Mouse (Mus musculus) limb, embryonic 12.5 days (tissue): ENCODE measurements around the gene Eml1. TPM values are rescaled to one million over a fixed set of nuclear protein-coding genes. Genes with fewer than 3 reads are reported as not detected.

Experiments
- ATAC-seq: fragments of 200-750 bp; cut with Nextera tagmentation; 2 replicates; pipeline ENCODE4 v1.8.0; 2017; ENCODE audit warnings: low read depth, moderate TSS enrichment; ENCODE audit not compliant: insufficient number of reproducible peaks, insufficient read depth, low FRiP score, low TSS enrichment
- H3K27ac ChIP-seq: fragments of 300-500 bp; sonication (generic); 2 replicates; pipeline ENCODE4 v1.5.1; 2016; ENCODE audit warnings: mild to moderate bottlenecking, moderate library complexity
- H3K27me3 ChIP-seq: fragments of 300-500 bp; sonication (generic); 2 replicates; pipeline ENCODE4 v1.6.1; 2016; ENCODE audit warnings: mild to moderate bottlenecking, moderate library complexity
- H3K36me3 ChIP-seq: fragments of 300-500 bp; sonication (generic); 2 replicates; pipeline ENCODE4 v1.6.1; 2016; ENCODE audit warnings: mild to moderate bottlenecking, moderate library complexity
- H3K4me1 ChIP-seq: fragments of 300-500 bp; sonication (generic); replicated peaks from 2 replicates; pipeline ENCODE4 v1.6.1; 2016
- H3K4me2 ChIP-seq: fragments of 300-500 bp; sonication (generic); 2 replicates; pipeline ENCODE4 v1.6.1; 2016; ENCODE audit warnings: mild to moderate bottlenecking, moderate library complexity
- H3K4me3 ChIP-seq: fragments of 300-500 bp; sonication (generic); replicated peaks from 2 replicates; pipeline ENCODE4 v1.5.1; 2016; ENCODE audit warnings: mild to moderate bottlenecking
- H3K9ac ChIP-seq: fragments of 300-500 bp; sonication (generic); replicated peaks from 2 replicates; pipeline ENCODE4 v1.6.1; 2016; ENCODE audit warnings: mild to moderate bottlenecking, moderate library complexity
- H3K9me3 ChIP-seq: fragments of 300-500 bp; sonication (generic); 2 replicates; pipeline ENCODE4 v1.6.1; 2016; ENCODE audit warnings: mild to moderate bottlenecking, moderate library complexity
- WGBS: fragments of 180-500 bp; shearing (Covaris S2); methylation state at CpG from one replicate; pipeline ENCODE4 v1.1.7; 2016; 5-methylcytosine and 5-hydroxymethylcytosine counted together
- polyA plus RNA-seq: library from polyadenylated mRNA; unstranded; fragments of >200 nt; fragmentation: Nextera tagmentation; extraction: Ambion mirVana; gene quantifications from 2 replicates; pipeline ENCODE4 v1.2.1, GENCODE M21; 2016

Eml1 gene
- polyA plus RNA-seq, 1 experiment from 2014 or later, result 41.4 TPM

- Histone ChIP-seq H3K4me2 (peak within 1 kb of the TSS; percentile 72), H3K9me3 (no peaks in the 10 kb centered on the region), H3K4me3 (peak within 1 kb of the TSS; percentile 99), H3K27ac (peak within 1 kb of the TSS; percentile 89), H3K27me3 (peaks cover 3% of the 10 kb centered on the region; the same call in 1 of the 2 replicates), H3K9ac (peak within 1 kb of the TSS; percentile 97), H3K36me3 (no peaks in the 10 kb centered on the region), H3K4me1 (peaks cover 45% of the 10 kb centered on the region)
- ATAC-seq, result peak; percentile 76
- WGBS, result 1% methylated on average over 50 of the region's 50 CpGs
These were observed 183.5 kb downstream of the Eml1 start, which contains the start of gene Evl for GRCm38 (mm10) chr12:108554120-108554841. Gene Evl (plus strand): TSS chr12:108554720.

- under 1% methylated on average over 63 of the region's 100 CpGs for WGBS
- Histone ChIP-seq H3K27ac (peak overlapping the region; percentile 89), H3K27me3 (peaks cover 3% of the 10 kb centered on the region; the same call in 1 of the 2 replicates), H3K4me3 (peak overlapping the region; percentile 99), H3K36me3 (no peaks in the 10 kb centered on the region), H3K4me1 (peaks cover 45% of the 10 kb centered on the region), H3K9ac (peak overlapping the region; percentile 97), H3K4me2 (peak overlapping the region; percentile 72), H3K9me3 (no peaks in the 10 kb centered on the region)
- peak; percentile 34; the same call in 1 of the 2 replicates for ATAC-seq
These were observed 184.3 kb downstream of the Eml1 start for GRCm38 (mm10) chr12:108554861-108555556.

GRCm38 (mm10) chr12:108558194-108558593, 187.4 kb downstream of the Eml1 start:
- no peak for ATAC-seq
- Histone ChIP-seq H3K4me2 (no peak overlapping the region; the same call in 1 of the 2 replicates), H3K9me3 (no peaks in the 10 kb centered on the region), H3K27me3 (peaks cover under 1% of the 10 kb centered on the region; the same call in 1 of the 2 replicates), H3K4me1 (peaks cover 37% of the 10 kb centered on the region), H3K27ac (no peak overlapping the region), H3K9ac (0 out of 2 replicates have a peak overlapping the region, but pooled peaks have one; percentile 8), H3K4me3 (no peak overlapping the region), H3K36me3 (peaks cover 5% of the 10 kb centered on the region; the same call in 1 of the 2 replicates)

- no peak overlapping the region for H3K27ac ChIP-seq
- H3K4me3 ChIP-seq, result no peak overlapping the region
- no peak overlapping the region for H3K9ac ChIP-seq
- WGBS, result 87% methylated on average over 3 of the region's 3 CpGs
- no peaks in the 10 kb centered on the region for H3K27me3 ChIP-seq
- peaks cover 15% of the 10 kb centered on the region; the same call in 1 of the 2 replicates for H3K36me3 ChIP-seq
- ATAC-seq, result no peak
- no peaks in the 10 kb centered on the region for H3K9me3 ChIP-seq
- H3K4me2 ChIP-seq, result no peak overlapping the region
- H3K4me1 ChIP-seq, result peaks cover 9% of the 10 kb centered on the region
These were observed 192.5 kb downstream of the Eml1 start for GRCm38 (mm10) chr12:108563238-108563637.

- 77% methylated on average over 12 of the region's 12 CpGs for WGBS
- ATAC-seq, result no peak
- Histone ChIP-seq H3K4me1 (no peaks in the 10 kb centered on the region; the same call in 1 of the 2 replicates), H3K9ac (no peak overlapping the region; the same call in 1 of the 2 replicates), H3K4me2 (no peak overlapping the region), H3K36me3 (peaks cover 15% of the 10 kb centered on the region; the same call in 1 of the 2 replicates), H3K4me3 (no peak overlapping the region), H3K9me3 (no peaks in the 10 kb centered on the region), H3K27ac (no peak overlapping the region), H3K27me3 (no peaks in the 10 kb centered on the region)
These were observed 194.3 kb downstream of the Eml1 start for GRCm38 (mm10) chr12:108564910-108565506.

- no peak overlapping the region for H3K9ac ChIP-seq
- no peak for ATAC-seq
- no peak overlapping the region for H3K4me2 ChIP-seq
- H3K4me1 ChIP-seq, result no peaks in the 10 kb centered on the region
- no peak overlapping the region for H3K4me3 ChIP-seq
- H3K36me3 ChIP-seq, result peaks cover 49% of the 10 kb centered on the region
- no peak overlapping the region for H3K27ac ChIP-seq
- WGBS, result 76% methylated on average over 7 of the region's 7 CpGs
- no peaks in the 10 kb centered on the region for H3K9me3 ChIP-seq
- H3K27me3 ChIP-seq, result no peaks in the 10 kb centered on the region
These were observed 208.6 kb downstream of the Eml1 start for GRCm38 (mm10) chr12:108579156-108579871.

GRCm38 (mm10) chr12:108583775-108584174, 213.0 kb downstream of the Eml1 start:
- no peak overlapping the region for H3K4me2 ChIP-seq
- H3K9me3 ChIP-seq, result no peaks in the 10 kb centered on the region

More at GRCm38 (mm10) chr12:108583775-108584174, 213.0 kb downstream of the Eml1 start:
- Histone ChIP-seq H3K36me3 (peaks cover 45% of the 10 kb centered on the region), H3K4me1 (no peaks in the 10 kb centered on the region), H3K27ac (no peak overlapping the region), H3K4me3 (no peak overlapping the region), H3K9ac (no peak overlapping the region), H3K27me3 (no peaks in the 10 kb centered on the region)
- no peak for ATAC-seq
- WGBS, result 90% methylated on average over 1 of the region's 1 CpGs

Other genes with a start within 250 kb of the Eml1 start
- 94.2 and 97.4 TPM in 2 replicates for gene Setd3, start 191.6 kb upstream of the Eml1 start, polyA plus RNA-seq
- 3.3 and 3.9 TPM in 2 replicates for gene Ccnk, start 191.4 kb upstream of the Eml1 start, polyA plus RNA-seq
- gene Ccdc85c, start 95.5 kb upstream of the Eml1 start, polyA plus RNA-seq, result 5.2 and 6.6 TPM in 2 replicates
- 0.50 and 0.53 TPM in 2 replicates for gene Hhipl1, start 64.7 kb upstream of the Eml1 start, polyA plus RNA-seq
- gene Cyp46a1, start 36.6 kb upstream of the Eml1 start, polyA plus RNA-seq, result 2.9 and 4.6 TPM in 2 replicates
- 72.6 and 74.4 TPM in 2 replicates for gene Evl, start 183.8 kb downstream of the Eml1 start, polyA plus RNA-seq